Comparison of ENCODE assay signal across 23 mouse cellular contexts in genomic region chr11:60240509-60240908, GRCm38 (mm10). TPM values are rescaled to one million over a fixed set of nuclear protein-coding genes. Genes with fewer than 3 reads are reported as not detected.
DNase-seq lines count a peak whose midpoint lies in the region; ATAC-seq and TF ChIP-seq lines count a peak whose summit lies in the region.
"Had no signal": no experiment of that assay in that cellular context is flagged by ENCODE, and none has a peak within 500 bp of the region (broad histone marks: within the 10 kb centered on the region; RNA-seq: fewer than 3 reads in every experiment).

No protein-coding gene starts in this region.

- H3K4me3 ChIP-seq in liver, adult 2 months (ENCODE audit: insufficient read depth, low read depth, low read length) = peak overlapping the region; percentile 48
- no peak overlapping the region for H3K4me3 ChIP-seq in liver, embryonic 12.5 days
- H3K4me3 ChIP-seq: embryonic facial prominence, embryonic 13.5 days; embryonic facial prominence, embryonic 15.5 days; forebrain, embryonic 13.5 days; forebrain, embryonic 15.5 days had no signal

- peak; percentile 98 for DNase-seq in liver, adult 2 months (ENCODE audit: extremely low read depth, low read depth, low spot score)
- DNase-seq in MN1 (ENCODE audit: low spot score) = peak; percentile 83
- DNase-seq in adipocyte (ENCODE audit: low spot score) = peak; percentile 73
- DNase-seq: adrenal gland, adult 2 months; adrenal gland, postnatal 10 days; adrenal gland, postnatal 25 days; cerebellum, adult 11 months; cerebellum, adult 18-20 months; cerebellum, adult 8-10 months; cerebellum, adult 9-11 months; cerebellum, postnatal 14 days; cerebellum, postnatal 36 days; embryo, embryonic 11 days; forebrain, postnatal 0 days had no signal

- no peak for ATAC-seq in liver, embryonic 12.5 days
- ATAC-seq in monocyte, adult 5-6 weeks (replicated peaks; ENCODE audit: insufficient number of reproducible peaks, low FRiP score, low TSS enrichment, poor library complexity, severe bottlenecking) = no peak
- no peak for ATAC-seq in erythroblast, adult 5-6 weeks (replicated peaks; ENCODE audit: low FRiP score, poor library complexity, severe bottlenecking)
- ATAC-seq: activated CD4-positive, CD25-positive, alpha-beta regulatory T cell, adult 4 months; forebrain, embryonic 13.5 days; forebrain, embryonic 15.5 days; forebrain, postnatal 0 days; Patski had no signal

- H3K9ac ChIP-seq in liver, adult 2 months (ENCODE audit: low read depth, low read length) = peak overlapping the region; percentile 82
- H3K9ac ChIP-seq in liver, embryonic 12.5 days = no peak overlapping the region
- H3K9ac ChIP-seq: embryonic facial prominence, embryonic 13.5 days; embryonic facial prominence, embryonic 15.5 days; forebrain, embryonic 13.5 days; forebrain, embryonic 15.5 days; forebrain, postnatal 0 days had no signal

- no peaks in the 10 kb centered on the region for H3K27me3 ChIP-seq in liver, adult 2 months (ENCODE audit: control insufficient read depth, insufficient read depth, low read length)
- H3K27me3 ChIP-seq in liver, embryonic 12.5 days (replicated peaks) = no peaks in the 10 kb centered on the region
- H3K27me3 ChIP-seq: embryonic facial prominence, embryonic 13.5 days; embryonic facial prominence, embryonic 15.5 days; forebrain, embryonic 13.5 days; forebrain, embryonic 15.5 days; Patski had no signal

- H3K4me1 ChIP-seq in liver, adult 2 months (ENCODE audit: control insufficient read depth, insufficient read depth, low read length) = peaks cover 20% of the 10 kb centered on the region
- peaks cover 6% of the 10 kb centered on the region for H3K4me1 ChIP-seq in liver, embryonic 12.5 days
- H3K4me1 ChIP-seq: embryonic facial prominence, embryonic 13.5 days; embryonic facial prominence, embryonic 15.5 days; forebrain, embryonic 13.5 days; forebrain, embryonic 15.5 days had no signal

- peak; percentile 48; the same call in 1 of the 2 replicates for TF ChIP-seq POLR2A in liver, adult 2 months (IDR thresholded peaks at IDR 0.05; ENCODE audit: extremely low read depth, insufficient read depth, low read length)

- H3K9me3 ChIP-seq in liver, embryonic 12.5 days (replicated peaks) = no peaks in the 10 kb centered on the region
- H3K9me3 ChIP-seq: embryonic facial prominence, embryonic 13.5 days; embryonic facial prominence, embryonic 15.5 days; forebrain, embryonic 13.5 days; forebrain, embryonic 15.5 days had no signal

- peaks cover 8% of the 10 kb centered on the region; the same call in 1 of the 2 replicates for H3K36me3 ChIP-seq in liver, adult 2 months (ENCODE audit: control insufficient read depth, insufficient read depth, low read length)
- peaks cover 31% of the 10 kb centered on the region for H3K36me3 ChIP-seq in liver, embryonic 12.5 days

- no peak for TF ChIP-seq CTCF in liver, adult 2 months (IDR thresholded peaks at IDR 0.05; ENCODE audit: low read depth, low read length)

- WGBS in liver, adult 2 months = 14% methylated on average over 4 of the region's 4 CpGs
- WGBS in liver, embryonic 12.5 days (ENCODE audit: insufficient replicate concordance) = 80% methylated on average over 4 of the region's 4 CpGs

- H3K27ac ChIP-seq in liver, adult 2 months (replicated peaks; ENCODE audit: insufficient read depth, low read depth, low read length) = peak overlapping the region; percentile 97
- no peak overlapping the region for H3K27ac ChIP-seq in liver, embryonic 12.5 days
- H3K27ac ChIP-seq: embryonic facial prominence, embryonic 13.5 days; embryonic facial prominence, embryonic 15.5 days; forebrain, embryonic 13.5 days; forebrain, embryonic 15.5 days had no signal

- peaks cover 3% of the 10 kb centered on the region; the same call in 1 of the 2 replicates for H3K79me2 ChIP-seq in liver, adult 2 months (ENCODE audit: control insufficient read depth, insufficient read depth, low read length)

- no peak overlapping the region for H3K4me2 ChIP-seq in liver, embryonic 12.5 days
- H3K4me2 ChIP-seq: embryonic facial prominence, embryonic 13.5 days; embryonic facial prominence, embryonic 15.5 days; forebrain, embryonic 13.5 days; forebrain, embryonic 15.5 days had no signal

RNA-seq across cellular contexts. Expression of gene Srebf1, which starts 18.1 kb away (rescaled TPM):
- total RNA-seq in liver, adult 2 months (2014; rRNA removed) = 151 and 152 TPM in 2 replicates
- polyA plus RNA-seq in liver, adult 2 months (2012; rRNA removed) = 477 and 580 TPM in 2 replicates
- 45.7 and 50.9 TPM in 2 replicates for polyA plus RNA-seq in liver, embryonic 12.5 days (2016; fragmentation: Nextera tagmentation; extraction: Ambion mirVana)
- 28.9 to 48.1 TPM (median 45.7 TPM) in 3 replicates for total RNA-seq in monocyte, adult 5-6 weeks (2017)
- 1.3 and 13.0 TPM in 2 replicates for total RNA-seq in erythroblast, adult 5-6 weeks (2015; ENCODE audit: low replicate concordance)
- 4.6 and 12.2 TPM in 2 replicates for total RNA-seq in erythroblast, adult 5-6 weeks (2017; ENCODE audit: low replicate concordance)
